Mouse (Mus musculus) thymus, adult 2 months (tissue): Measurements from ENCODE around the gene Stx8.

Experiments used
- CTCF ChIP-seq: fragments of 200-500 bp; IDR thresholded peaks from 2 replicates; pipeline ENCODE4 v1.5.1; 2012; ENCODE audit warnings: mild to moderate bottlenecking, control low read depth, low read length, moderate library complexity, borderline replicate concordance; ENCODE audit not compliant: control insufficient read depth, poor library complexity, insufficient read depth; ENCODE audit errors: extremely low read depth
- POLR2A ChIP-seq: fragments of 200-500 bp; IDR thresholded peaks from 2 replicates; pipeline ENCODE4 v1.6.1; 2012; ENCODE audit warnings: mild to moderate bottlenecking, low read length, control low read depth, moderate library complexity; ENCODE audit not compliant: control insufficient read depth, poor library complexity, insufficient read depth; ENCODE audit errors: extremely low read depth

- TF ChIP-seq CTCF (no peak), POLR2A (no peak)
Observed at GRCm38 (mm10) chr11:68158166-68158565, 192.2 kb downstream of the Stx8 start.
